Mouse (Mus musculus) liver, adult 2 months (tissue): ENCODE measurements around the gene Glis3. TPM values are rescaled to one million over a fixed set of nuclear protein-coding genes. Genes with fewer than 3 reads are reported as not detected.

ENCODE experiments used
- DNase-seq: peaks from one replicate; pipeline ENCODE4 v3.0.0-alpha.2; 2011; ENCODE audit warnings: low read depth, low spot score; ENCODE audit errors: extremely low read depth
- H3K27ac ChIP-seq: fragments of 200-500 bp; replicated peaks from 2 replicates; pipeline ENCODE4 v1.5.1; 2012; ENCODE audit warnings: low read depth, mild to moderate bottlenecking, control low read depth, inconsistent platforms, low read length; ENCODE audit not compliant: insufficient read depth
- H3K27me3 ChIP-seq: fragments of 200-500 bp; 2 replicates; pipeline ENCODE4 v1.6.1; 2012; ENCODE audit warnings: mild to moderate bottlenecking, moderate library complexity, low read length, inconsistent platforms; ENCODE audit not compliant: control insufficient read depth, insufficient read depth
- H3K36me3 ChIP-seq: fragments of 200-500 bp; 2 replicates; pipeline ENCODE4 v1.6.1; 2012; ENCODE audit warnings: low read length, inconsistent platforms; ENCODE audit not compliant: control insufficient read depth, insufficient read depth
- H3K4me1 ChIP-seq: fragments of 200-500 bp; 2 replicates; pipeline ENCODE4 v1.6.1; 2011; ENCODE audit warnings: low read length; ENCODE audit not compliant: control insufficient read depth, insufficient read depth
- H3K4me3 ChIP-seq: fragments of 200-500 bp; 2 replicates; pipeline ENCODE4 v1.5.1; 2011; ENCODE audit warnings: low read depth, mild to moderate bottlenecking, control low read depth, low read length, moderate library complexity; ENCODE audit not compliant: insufficient read depth
- H3K79me2 ChIP-seq: fragments of 200-500 bp; 2 replicates; pipeline ENCODE4 v1.6.1; 2012; ENCODE audit warnings: inconsistent platforms, mild to moderate bottlenecking, low read length, moderate library complexity; ENCODE audit not compliant: control insufficient read depth, insufficient read depth
- H3K9ac ChIP-seq: fragments of 200-500 bp; 2 replicates; pipeline ENCODE4 v1.6.1; 2012; ENCODE audit warnings: low read depth, mild to moderate bottlenecking, control low read depth, inconsistent platforms, low read length
- CTCF ChIP-seq: fragments of 200-500 bp; IDR thresholded peaks from 2 replicates; pipeline ENCODE4 v1.5.1; 2011; ENCODE audit warnings: low read depth, low read length, control low read depth
- POLR2A ChIP-seq: fragments of 200-500 bp; IDR thresholded peaks from 2 replicates; pipeline ENCODE4 v1.6.1; 2011; ENCODE audit warnings: low read length, control low read depth; ENCODE audit not compliant: insufficient read depth; ENCODE audit errors: extremely low read depth
- WGBS: fragments of 180-500 bp; shearing (Covaris S2); methylation state at CpG from one replicate; pipeline ENCODE4 v1.1.7; 2018; 5-methylcytosine and 5-hydroxymethylcytosine counted together
- polyA plus RNA-seq: library from polyadenylated mRNA; depleted of rRNA; stranded (reverse); fragments of >200 nt; gene quantifications from 2 replicates; pipeline ENCODE4 v1.2.3, GENCODE M21; 2012
- total RNA-seq: library from RNA; depleted of rRNA; stranded (reverse); fragments of >200 nt; gene quantifications from 2 replicates; pipeline ENCODE4 v1.2.3, GENCODE M21; 2014

The Glis3 gene
- total and polyA plus RNA-seq, 2 experiments, result 0.37 to 0.43 TPM

DNA sequence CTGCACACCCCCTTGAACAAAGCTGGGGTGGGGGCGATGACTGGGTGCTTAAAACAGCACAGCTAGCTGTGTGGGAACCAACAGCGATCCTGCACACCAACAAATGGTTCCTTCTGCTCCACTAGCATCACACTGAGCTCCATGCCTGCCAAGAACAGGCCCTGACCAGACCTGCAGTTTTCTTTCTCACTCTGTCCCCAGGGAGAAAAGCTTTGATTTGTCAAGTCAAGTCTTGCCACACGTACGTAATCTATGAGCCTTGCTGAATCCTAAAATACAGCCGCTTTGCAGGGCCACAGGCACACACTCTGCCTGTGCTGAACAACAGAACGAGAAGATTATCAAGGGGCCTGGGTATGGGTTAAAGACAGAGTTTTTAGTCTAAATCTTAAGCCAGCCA, 71.6 kb downstream of the Glis3 start:
- TF ChIP-seq CTCF (no peak), POLR2A (no peak)
- no peaks in the 10 kb centered on the region for H3K36me3 ChIP-seq
- H3K27me3 ChIP-seq, result peaks cover 3% of the 10 kb centered on the region; the same call in 1 of the 2 replicates
- no peak overlapping the region for H3K9ac ChIP-seq
- H3K79me2 ChIP-seq, result no peaks in the 10 kb centered on the region
- H3K4me3 ChIP-seq, result no peak overlapping the region
- no peak overlapping the region for H3K27ac ChIP-seq
- WGBS, result 91% methylated on average over 6 of the region's 6 CpGs
- no peaks in the 10 kb centered on the region for H3K4me1 ChIP-seq
- no peak for DNase-seq

DNA sequence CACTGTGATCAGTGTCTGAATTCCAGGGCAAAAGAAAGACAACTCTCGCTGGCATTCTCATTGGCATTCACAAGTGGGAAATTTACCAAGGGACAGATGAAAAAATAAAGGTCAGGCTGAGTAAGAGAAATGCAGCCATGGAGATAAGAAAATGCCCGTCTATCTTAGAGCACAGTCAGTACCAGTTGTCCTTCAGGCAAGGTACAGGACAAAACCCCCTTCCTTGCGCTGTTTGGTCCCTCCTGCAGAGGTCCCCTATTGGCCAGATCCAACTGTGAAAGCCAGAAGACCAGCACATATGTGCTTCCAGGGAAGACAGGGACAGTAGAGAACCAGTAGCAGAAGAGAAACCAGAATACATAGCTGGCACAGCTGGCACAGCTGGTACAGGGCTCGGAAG, 79.0 kb downstream of the Glis3 start:
- Histone ChIP-seq H3K9ac (no peak overlapping the region), H3K4me1 (no peaks in the 10 kb centered on the region), H3K79me2 (no peaks in the 10 kb centered on the region), H3K27ac (no peak overlapping the region), H3K36me3 (no peaks in the 10 kb centered on the region), H3K27me3 (no peaks in the 10 kb centered on the region), H3K4me3 (no peak overlapping the region)
- no peak for DNase-seq
- 81% methylated on average over 4 of the region's 4 CpGs for WGBS
- TF ChIP-seq POLR2A, result no peak
- TF ChIP-seq CTCF, result no peak

DNA sequence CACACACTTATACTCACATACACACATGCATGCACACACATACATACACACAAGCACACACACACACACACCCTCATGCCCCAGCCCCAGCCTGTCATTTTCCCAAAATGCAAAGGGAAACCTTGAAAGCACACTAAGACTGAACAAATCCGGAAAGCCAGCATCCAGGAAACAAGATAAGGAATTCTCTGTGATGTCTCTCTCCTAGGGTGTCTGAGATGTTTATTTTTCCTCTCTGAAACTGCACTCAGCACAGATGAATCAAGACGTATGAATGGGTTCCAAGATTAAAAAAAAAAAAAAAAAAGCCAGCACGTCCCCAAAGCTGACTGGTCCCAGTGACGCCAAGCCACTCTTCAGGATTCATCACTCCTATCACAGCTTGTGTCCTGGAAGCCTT, 85.7 kb downstream of the Glis3 start:
- H3K4me1 ChIP-seq, result no peaks in the 10 kb centered on the region
- H3K4me3 ChIP-seq, result no peak overlapping the region
- no peak for DNase-seq
- no peaks in the 10 kb centered on the region for H3K36me3 ChIP-seq
- H3K79me2 ChIP-seq, result no peaks in the 10 kb centered on the region
- 47% methylated on average over 4 of the region's 4 CpGs for WGBS
- H3K27me3 ChIP-seq, result no peaks in the 10 kb centered on the region
- H3K27ac ChIP-seq, result no peak overlapping the region
- TF ChIP-seq CTCF (no peak), POLR2A (no peak)
- no peak overlapping the region for H3K9ac ChIP-seq

DNA sequence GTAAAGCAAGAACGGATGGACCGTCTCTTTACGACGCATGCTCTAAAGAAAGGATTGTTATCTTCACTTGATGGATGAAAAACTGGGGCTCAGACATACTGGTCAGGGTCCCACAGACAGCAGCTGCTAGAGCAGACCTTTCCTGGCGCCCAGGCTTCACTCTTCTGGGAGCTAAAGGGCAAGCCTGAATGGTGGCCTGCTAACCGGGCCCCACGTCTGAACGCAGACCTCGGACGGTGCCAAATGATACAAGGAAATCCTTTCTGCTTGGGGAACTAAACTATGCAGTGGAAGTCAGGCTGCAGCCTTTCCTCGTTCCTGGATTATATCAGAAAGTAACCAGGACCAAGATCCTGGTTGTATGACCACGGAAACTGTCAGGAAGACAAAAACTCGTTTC, 86.9 kb downstream of the Glis3 start:
- no peaks in the 10 kb centered on the region for H3K79me2 ChIP-seq
- H3K4me1 ChIP-seq, result no peaks in the 10 kb centered on the region
- H3K36me3 ChIP-seq, result no peaks in the 10 kb centered on the region
- 82% methylated on average over 13 of the region's 13 CpGs for WGBS
- no peak for TF ChIP-seq CTCF
- no peak for TF ChIP-seq POLR2A
- H3K9ac ChIP-seq, result no peak overlapping the region
- no peaks in the 10 kb centered on the region for H3K27me3 ChIP-seq
- no peak overlapping the region for H3K4me3 ChIP-seq
- H3K27ac ChIP-seq, result no peak overlapping the region
- DNase-seq, result no peak

DNA sequence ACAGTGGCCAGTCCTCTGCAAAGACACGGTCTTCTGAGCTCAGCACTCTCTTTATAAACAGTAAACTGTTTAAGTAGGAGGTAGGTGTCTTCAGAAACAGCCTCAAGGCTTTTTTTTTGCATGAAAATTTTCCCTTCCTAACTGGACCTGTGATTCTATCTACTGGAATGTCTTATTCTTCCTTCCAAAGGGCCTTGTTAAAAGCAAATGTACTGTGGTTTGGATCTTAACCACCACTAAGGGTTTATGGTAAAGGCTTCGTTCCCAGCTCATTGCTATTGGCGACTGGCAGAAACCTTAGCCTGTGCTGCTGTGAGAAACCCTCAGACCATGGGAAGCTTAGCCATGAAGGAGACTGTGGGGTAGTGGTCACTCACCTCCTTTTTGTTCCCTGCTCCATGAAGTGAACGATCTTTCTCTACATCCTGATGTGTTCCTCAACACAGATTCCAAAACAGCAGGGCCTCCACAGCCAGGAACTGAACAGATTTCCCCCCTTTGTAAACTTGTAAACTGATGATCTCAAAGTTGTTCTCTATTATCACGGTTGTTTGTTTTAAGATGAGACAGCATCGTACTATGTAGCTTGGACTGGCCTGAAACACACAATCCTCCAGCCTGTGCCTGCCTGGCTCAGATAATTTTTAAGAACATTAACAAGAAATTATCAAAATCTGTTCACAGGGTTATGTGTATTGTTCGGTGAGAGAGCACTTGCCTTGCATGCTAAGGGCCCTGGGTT, 88.0 kb downstream of the Glis3 start:
- TF ChIP-seq CTCF (no peak), POLR2A (no peak)
- no peaks in the 10 kb centered on the region for H3K36me3 ChIP-seq
- DNase-seq, result no peak
- H3K9ac ChIP-seq, result no peak overlapping the region
- no peak overlapping the region for H3K4me3 ChIP-seq
- no peaks in the 10 kb centered on the region for H3K27me3 ChIP-seq
- 77% methylated on average over 7 of the region's 7 CpGs for WGBS
- no peaks in the 10 kb centered on the region for H3K79me2 ChIP-seq
- H3K27ac ChIP-seq, result no peak overlapping the region
- no peaks in the 10 kb centered on the region for H3K4me1 ChIP-seq

DNA sequence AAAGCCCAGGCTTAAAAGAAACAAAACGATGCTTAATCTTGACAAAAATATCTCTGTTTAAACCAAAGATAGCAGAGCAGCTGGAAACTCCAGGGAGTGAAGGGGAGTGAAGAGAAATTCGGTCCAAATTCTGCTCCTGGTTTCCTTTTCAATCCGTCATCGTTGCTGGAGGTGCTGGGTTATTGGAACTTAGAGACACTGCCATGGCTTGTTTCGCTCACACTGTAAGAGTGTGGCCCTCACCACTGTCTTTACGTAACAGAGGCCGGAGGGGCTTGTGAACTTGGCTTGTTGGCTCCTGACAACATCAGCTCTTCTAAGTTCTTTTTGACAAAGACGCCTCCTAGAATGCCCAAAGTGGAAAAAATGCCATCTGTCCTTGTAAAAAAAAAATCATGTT, 99.4 kb downstream of the Glis3 start:
- no peak overlapping the region for H3K4me3 ChIP-seq

More for the DNA sequence above, 99.4 kb downstream of the Glis3 start:
- Histone ChIP-seq H3K9ac (no peak overlapping the region), H3K27ac (no peak overlapping the region), H3K27me3 (no peaks in the 10 kb centered on the region), H3K79me2 (no peaks in the 10 kb centered on the region), H3K4me1 (no peaks in the 10 kb centered on the region), H3K36me3 (no peaks in the 10 kb centered on the region)
- 82% methylated on average over 8 of the region's 8 CpGs for WGBS
- DNase-seq, result no peak
- TF ChIP-seq POLR2A (no peak), CTCF (no peak)
